Mouse (Mus musculus) ES-Bruce4 (cell line): Measurements from ENCODE around the gene Rplp0. TPM values are rescaled to one million over a fixed set of nuclear protein-coding genes. Genes with fewer than 3 reads are reported as not detected.

ENCODE experiments used
- H3K27ac ChIP-seq: 2 replicates; pipeline ENCODE4 v1.5.1; 2012; ENCODE audit warnings: low read length, inconsistent platforms; ENCODE audit not compliant: insufficient read depth
- H3K27me3 ChIP-seq: 2 replicates; pipeline ENCODE4 v1.6.1; 2012; ENCODE audit warnings: mild to moderate bottlenecking, low read length, inconsistent platforms; ENCODE audit not compliant: control insufficient read depth, poor library complexity, insufficient read depth, severe bottlenecking
- H3K36me3 ChIP-seq: 2 replicates; pipeline ENCODE4 v1.6.1; 2012; ENCODE audit warnings: inconsistent platforms, mild to moderate bottlenecking, low read length, moderate library complexity; ENCODE audit not compliant: control insufficient read depth, poor library complexity, insufficient read depth, severe bottlenecking
- H3K4me1 ChIP-seq: one replicate; pipeline ENCODE4 v1.8.1; 2011; ENCODE audit warnings: low read length; ENCODE audit not compliant: control insufficient read depth, insufficient read depth
- H3K4me3 ChIP-seq: 2 replicates; pipeline ENCODE4 v1.5.1; 2011; ENCODE audit warnings: low read depth, mild to moderate bottlenecking, low read length
- H3K9ac ChIP-seq: 2 replicates; pipeline ENCODE4 v1.6.1; 2012; ENCODE audit warnings: low read depth, mild to moderate bottlenecking, inconsistent platforms; ENCODE audit not compliant: poor library complexity, severe bottlenecking
- H3K9me3 ChIP-seq: replicated peaks from 2 replicates; pipeline ENCODE4 v1.6.1; 2012; ENCODE audit warnings: mild to moderate bottlenecking, low read length, inconsistent platforms; ENCODE audit not compliant: control insufficient read depth, poor library complexity, insufficient read depth, severe bottlenecking
- CTCF ChIP-seq: IDR thresholded peaks from one replicate; pipeline ENCODE4 v1.8.1; 2011; ENCODE audit warnings: low read depth, low read length
- EP300 ChIP-seq: IDR thresholded peaks from 2 replicates; pipeline ENCODE4 v1.6.1; 2011; ENCODE audit warnings: low read depth, low read length; ENCODE audit not compliant: insufficient read depth
- POLR2A ChIP-seq: IDR thresholded peaks from one replicate; pipeline ENCODE4 v1.8.1; 2011; ENCODE audit warnings: low read length; ENCODE audit not compliant: insufficient read depth
- polyA plus RNA-seq: library from polyadenylated mRNA; stranded (reverse); fragments of >200 nt; gene quantifications from 2 replicates; pipeline ENCODE4 v1.2.4, GENCODE M21; 2011; ENCODE audit warnings: low read depth; ENCODE audit not compliant: missing spikeins, insufficient read depth, insufficient read length

Rplp0 gene
- polyA plus RNA-seq, 1 experiment, result 3,041 TPM

DNA sequence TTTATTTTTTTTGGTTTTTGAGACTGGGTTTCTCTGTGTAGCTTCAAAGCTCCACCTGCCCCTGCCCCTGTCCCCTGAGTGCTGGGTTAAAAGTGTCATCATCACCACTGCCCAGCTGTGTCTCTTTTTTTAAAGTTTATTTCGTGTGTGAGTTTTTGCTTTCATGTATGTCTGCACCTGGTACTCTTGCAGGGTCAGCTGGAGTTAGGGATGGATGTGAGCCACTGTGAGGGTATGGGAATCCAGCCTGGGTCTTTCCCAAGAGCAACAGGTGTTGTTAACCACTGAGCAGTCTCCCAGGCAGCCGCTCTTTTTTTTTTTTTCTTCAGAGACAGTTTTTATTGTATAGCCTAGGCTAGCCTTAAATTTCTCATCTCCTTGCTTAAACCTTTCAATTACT, 27.5 kb downstream of the Rplp0 start:
- H3K9ac ChIP-seq, result no peak overlapping the region
- H3K4me1 ChIP-seq, result no peaks in the 10 kb centered on the region
- H3K4me3 ChIP-seq, result no peak overlapping the region
- no peaks in the 10 kb centered on the region; the same call in 1 of the 2 replicates for H3K9me3 ChIP-seq
- H3K36me3 ChIP-seq, result peaks cover 47% of the 10 kb centered on the region
- TF ChIP-seq CTCF (no peak), POLR2A (no peak), EP300 (no peak)
- H3K27ac ChIP-seq, result no peak overlapping the region
- no peaks in the 10 kb centered on the region for H3K27me3 ChIP-seq

DNA sequence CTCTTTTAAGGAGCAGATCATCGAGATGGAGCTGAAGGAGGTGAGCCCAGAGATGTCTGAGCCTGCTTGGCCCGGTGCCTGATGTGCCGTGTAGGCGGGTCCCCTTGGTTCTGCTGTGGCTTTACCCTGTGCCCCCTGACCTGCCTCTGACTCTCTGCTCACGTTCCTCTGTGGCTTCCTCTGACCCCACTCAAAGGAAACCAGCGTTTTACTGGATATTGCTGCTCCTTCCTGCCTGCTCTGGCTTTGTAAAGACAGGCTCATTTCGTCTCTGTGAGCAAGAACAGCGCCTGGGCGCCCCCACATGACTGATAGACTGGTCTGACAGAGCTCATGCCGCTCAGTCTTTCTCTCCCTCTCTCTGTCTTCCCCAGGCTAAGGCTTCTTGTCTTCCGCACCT, 31.8 kb downstream of the Rplp0 start:
- H3K9ac ChIP-seq, result no peak overlapping the region
- H3K27me3 ChIP-seq, result no peaks in the 10 kb centered on the region
- peaks cover 34% of the 10 kb centered on the region for H3K36me3 ChIP-seq
- TF ChIP-seq CTCF, result no peak
- no peak for TF ChIP-seq POLR2A
- no peak for TF ChIP-seq EP300
- no peaks in the 10 kb centered on the region for H3K4me1 ChIP-seq
- no peaks in the 10 kb centered on the region for H3K9me3 ChIP-seq
- H3K27ac ChIP-seq, result no peak overlapping the region
- no peak overlapping the region for H3K4me3 ChIP-seq

DNA sequence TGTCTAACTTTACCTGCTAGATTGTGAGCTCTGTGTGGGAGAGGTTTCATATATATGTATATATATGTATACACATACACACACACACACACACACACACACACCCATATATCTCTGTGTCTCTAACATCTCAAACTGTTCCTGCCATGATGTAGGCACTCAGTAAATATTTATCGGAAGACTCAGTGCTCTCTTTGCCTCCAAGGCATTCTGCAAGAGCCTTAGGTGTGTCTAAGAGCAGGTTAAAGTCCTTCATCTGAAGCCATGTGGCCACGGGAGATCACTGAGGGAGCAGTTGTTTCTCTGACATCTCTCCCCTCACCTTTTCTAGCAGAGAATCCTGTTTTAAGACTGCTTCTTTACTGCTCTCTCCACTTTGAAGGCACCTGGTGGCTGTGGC, 32.2 kb downstream of the Rplp0 start:
- H3K4me1 ChIP-seq, result no peaks in the 10 kb centered on the region
- H3K36me3 ChIP-seq, result peaks cover 34% of the 10 kb centered on the region
- H3K9ac ChIP-seq, result no peak overlapping the region
- TF ChIP-seq POLR2A, result no peak
- TF ChIP-seq CTCF, result no peak
- no peak for TF ChIP-seq EP300
- H3K4me3 ChIP-seq, result no peak overlapping the region
- H3K27me3 ChIP-seq, result no peaks in the 10 kb centered on the region
- H3K27ac ChIP-seq, result no peak overlapping the region
- H3K9me3 ChIP-seq, result no peaks in the 10 kb centered on the region

DNA sequence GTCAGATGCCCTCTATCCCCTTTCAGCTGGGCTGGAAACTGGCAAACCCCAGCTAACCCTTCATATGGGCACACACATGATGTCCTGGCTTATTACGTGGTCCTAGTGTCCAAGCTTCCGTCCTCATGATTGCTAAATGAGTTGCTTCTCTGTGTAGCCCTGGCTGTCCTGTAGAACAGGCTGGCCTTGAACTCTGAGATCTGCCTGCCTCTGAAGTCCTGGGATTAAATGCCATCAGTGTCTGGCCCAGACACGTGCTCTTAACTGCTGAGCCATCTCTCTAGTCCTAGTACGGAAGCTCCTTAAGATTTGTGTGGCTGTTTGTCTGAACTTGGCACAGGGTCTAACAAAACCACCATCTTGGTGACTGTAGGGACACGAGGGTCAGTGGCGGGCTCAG, 44.3 kb downstream of the Rplp0 start:
- H3K9ac ChIP-seq, result no peak overlapping the region
- no peak overlapping the region for H3K4me3 ChIP-seq
- TF ChIP-seq CTCF (no peak), EP300 (no peak), POLR2A (no peak)
- H3K27me3 ChIP-seq, result no peaks in the 10 kb centered on the region
- H3K9me3 ChIP-seq, result no peaks in the 10 kb centered on the region
- H3K36me3 ChIP-seq, result peaks cover 30% of the 10 kb centered on the region
- H3K4me1 ChIP-seq, result no peaks in the 10 kb centered on the region
- no peak overlapping the region for H3K27ac ChIP-seq

DNA sequence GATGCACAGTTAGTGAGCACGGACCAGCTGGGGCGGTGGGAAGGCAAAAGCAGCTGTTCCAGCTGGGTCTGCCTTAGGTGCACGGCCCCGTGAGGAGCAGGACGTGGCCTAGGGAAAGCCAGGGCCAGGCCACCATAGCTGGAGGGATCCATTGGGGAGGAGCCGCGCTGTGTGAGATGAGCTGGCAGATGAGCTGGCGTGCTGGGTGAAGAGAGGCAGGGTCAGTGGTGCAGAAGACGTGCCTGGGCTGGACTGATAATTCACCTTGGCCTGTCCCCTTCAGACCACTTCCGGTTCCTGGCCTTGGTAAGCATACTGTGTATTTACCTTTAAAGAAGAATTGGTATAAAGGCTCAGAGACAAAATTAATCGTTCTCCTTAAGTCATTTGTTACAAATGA, 52.3 kb downstream of the Rplp0 start:
- no peak overlapping the region for H3K4me3 ChIP-seq
- H3K9ac ChIP-seq, result no peak overlapping the region
- H3K27ac ChIP-seq, result no peak overlapping the region
- peaks cover 28% of the 10 kb centered on the region for H3K36me3 ChIP-seq
- H3K9me3 ChIP-seq, result no peaks in the 10 kb centered on the region
- H3K27me3 ChIP-seq, result no peaks in the 10 kb centered on the region
- TF ChIP-seq EP300 (no peak), CTCF (no peak)
- H3K4me1 ChIP-seq, result no peaks in the 10 kb centered on the region

Other genes with a start within 250 kb of the Rplp0 start
- 107 and 111 TPM in 2 replicates for gene Srsf9, start 232.3 kb upstream of the Rplp0 start, polyA plus RNA-seq
- 12.9 and 17.3 TPM in 2 replicates for gene Gatc, start 218.3 kb upstream of the Rplp0 start, polyA plus RNA-seq
- 21.6 and 22.9 TPM in 2 replicates for gene Triap1, start 218.2 kb upstream of the Rplp0 start, polyA plus RNA-seq
- 319 and 337 TPM in 2 replicates for gene Cox6a1, start 210.5 kb upstream of the Rplp0 start, polyA plus RNA-seq
- gene Msi1, start 129.9 kb upstream of the Rplp0 start, polyA plus RNA-seq, result 48.7 and 49.2 TPM in 2 replicates
- 55.4 and 63.2 TPM in 2 replicates for gene Pla2g1b, start 93.2 kb upstream of the Rplp0 start, polyA plus RNA-seq
- gene Sirt4, start 74.7 kb upstream of the Rplp0 start, polyA plus RNA-seq, result 22.2 and 28.3 TPM in 2 replicates
- 35.1 and 38.1 TPM in 2 replicates for gene Pxn, start 52.8 kb upstream of the Rplp0 start, polyA plus RNA-seq
- 62.0 and 63.3 TPM in 2 replicates for gene Gcn1l1, start 5.8 kb downstream of the Rplp0 start, polyA plus RNA-seq
- gene Rab35, start 72.4 kb downstream of the Rplp0 start, polyA plus RNA-seq, result 58.9 and 62.4 TPM in 2 replicates
- gene Bicdl1, start 172.2 kb downstream of the Rplp0 start, polyA plus RNA-seq, result 32.3 and 34.0 TPM in 2 replicates